Mouse (Mus musculus): ENCODE measurements around the gene Mfap5. TPM values are rescaled to one million over a fixed set of nuclear protein-coding genes. Genes with fewer than 3 reads are reported as not detected.
"Not testable (repeated sequence)": the region's sequence is repeated elsewhere in the genome, so short reads cannot be mapped to it uniquely, and the experiment has no call there.

Mfap5 gene
- polyA plus RNA-seq (2016; fragmentation: Nextera tagmentation; extraction: Ambion mirVana), result 1.6 and 2.1 TPM in 2 replicates

DNA sequence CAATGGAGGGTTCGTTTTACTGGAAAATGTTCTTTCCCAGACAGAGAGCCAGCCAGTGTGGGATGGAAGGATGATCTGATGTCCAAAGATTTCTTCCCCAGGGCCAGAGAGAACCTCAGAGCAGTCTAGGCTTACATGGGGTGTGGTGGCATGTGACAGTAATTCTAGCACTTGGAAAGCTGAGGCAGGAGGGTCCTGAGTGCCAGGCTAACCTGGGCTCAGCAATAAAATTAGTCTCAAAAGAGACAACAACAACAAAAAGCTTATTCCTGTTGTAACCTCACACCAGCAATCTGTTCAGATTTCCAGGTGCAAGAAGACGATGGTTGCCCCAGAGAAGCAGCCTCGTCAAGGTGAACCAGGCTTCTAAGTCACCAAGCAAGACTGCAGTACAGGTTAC is at the start of gene Mfap5:
Gene Mfap5, plus strand, starts transcription at position 301 of the 400 bp plus-strand sequence.
- H3K27me3 ChIP-seq (replicated peaks), result no peaks in the 10 kb centered on the region
- WGBS, result 88% methylated on average over 3 of the region's 3 CpGs
- H3K4me2 ChIP-seq (replicated peaks), result no peak within 1 kb of the TSS

GRCm38 (mm10) chr6:122458946-122459693 is 46.5 kb upstream of the Mfap5 start:
- H3K36me3 ChIP-seq, result peaks cover 56% of the 10 kb centered on the region

More for the DNA sequence above, at the start of gene Mfap5:
- H3K27ac ChIP-seq, result no peak within 1 kb of the TSS
- no peak for ATAC-seq (ENCODE audit: low FRiP score, low read depth)
- H3K4me1 ChIP-seq, result no peaks in the 10 kb centered on the region
- no peaks in the 10 kb centered on the region for H3K9me3 ChIP-seq
- no peak within 1 kb of the TSS for H3K4me3 ChIP-seq
- no peaks in the 10 kb centered on the region for H3K36me3 ChIP-seq
- H3K9ac ChIP-seq, result no peak within 1 kb of the TSS

GRCm38 (mm10) chr6:122466092-122466713 is 39.4 kb upstream of the Mfap5 start:
- Histone ChIP-seq H3K9ac (no peak overlapping the region), H3K4me3 (no peak overlapping the region), H3K27ac (no peak overlapping the region), H3K36me3 (peaks cover 70% of the 10 kb centered on the region), H3K9me3 (no peaks in the 10 kb centered on the region), H3K4me1 (no peaks in the 10 kb centered on the region), H3K27me3 (replicated peaks) (no peaks in the 10 kb centered on the region), H3K4me2 (replicated peaks) (no peak overlapping the region)
- 78% methylated on average over 3 of the region's 3 CpGs for WGBS
- ATAC-seq (ENCODE audit: low FRiP score, low read depth), result no peak

More at GRCm38 (mm10) chr6:122458946-122459693, 46.5 kb upstream of the Mfap5 start:
- 95% methylated on average over 8 of the region's 8 CpGs for WGBS
- H3K27me3 ChIP-seq (replicated peaks), result no peaks in the 10 kb centered on the region
- H3K9ac ChIP-seq, result no peak overlapping the region
- H3K27ac ChIP-seq, result no peak overlapping the region
- H3K9me3 ChIP-seq, result no peaks in the 10 kb centered on the region
- H3K4me1 ChIP-seq, result no peaks in the 10 kb centered on the region
- no peak for ATAC-seq (ENCODE audit: low FRiP score, low read depth)
- H3K4me2 ChIP-seq (replicated peaks), result no peak overlapping the region
- no peak overlapping the region for H3K4me3 ChIP-seq

- Histone ChIP-seq H3K9ac (no peak overlapping the region), H3K4me2 (replicated peaks) (no peak overlapping the region), H3K9me3 (no peaks in the 10 kb centered on the region), H3K27ac (no peak overlapping the region), H3K4me3 (no peak overlapping the region), H3K4me1 (no peaks in the 10 kb centered on the region), H3K27me3 (replicated peaks) (no peaks in the 10 kb centered on the region), H3K36me3 (peaks cover 65% of the 10 kb centered on the region)
- no peak for ATAC-seq (ENCODE audit: low FRiP score, low read depth)
- WGBS, result 93% methylated on average over 15 of the region's 15 CpGs
These were observed 36.5 kb upstream of the Mfap5 start for GRCm38 (mm10) chr6:122469030-122469640.

DNA sequence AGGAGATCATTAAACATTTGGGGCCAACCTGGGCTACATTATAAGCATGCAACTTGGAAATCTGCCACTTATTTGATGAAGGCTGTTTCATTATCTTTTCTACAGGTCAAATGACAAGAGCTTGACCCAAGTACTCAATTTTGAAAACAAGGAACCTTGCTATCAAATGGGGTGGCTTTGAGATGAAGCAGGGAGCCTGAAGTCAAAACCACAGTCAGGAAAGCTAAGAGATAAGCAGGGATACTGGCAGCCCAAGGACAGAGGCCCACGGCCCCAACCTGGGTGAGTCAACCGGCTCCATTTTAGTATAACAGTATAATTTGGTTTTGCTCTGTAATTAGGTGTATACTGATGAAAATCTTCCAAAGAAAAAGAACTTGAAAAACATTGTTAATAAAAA is 35.4 kb upstream of the Mfap5 start:
- Histone ChIP-seq H3K4me2 (replicated peaks) (no peak overlapping the region), H3K36me3 (peaks cover 65% of the 10 kb centered on the region)
- 93% methylated on average over 2 of the region's 2 CpGs for WGBS

DNA sequence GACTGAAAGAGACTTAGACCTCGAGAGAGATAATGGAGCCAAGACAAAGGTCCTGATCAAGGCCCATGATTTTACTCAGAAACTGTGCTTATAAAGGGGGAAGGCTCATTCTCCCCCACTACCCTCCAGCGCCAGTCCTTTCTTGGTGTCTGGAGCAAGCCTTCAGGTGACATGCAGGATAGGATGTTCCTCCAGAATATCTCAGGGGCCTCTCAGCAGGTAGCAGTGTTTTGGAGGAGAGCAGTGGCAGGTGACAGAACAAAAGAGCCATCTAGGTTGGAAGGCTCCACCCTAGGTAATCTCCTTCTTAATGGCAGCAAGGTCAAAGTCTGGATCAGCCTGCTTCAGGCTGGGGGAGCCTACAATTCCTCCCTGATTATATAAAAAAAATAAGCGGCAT is 34.2 kb upstream of the Mfap5 start:
- H3K27ac ChIP-seq; H3K27me3 ChIP-seq (replicated peaks); H3K9ac ChIP-seq; H3K4me1 ChIP-seq; H3K9me3 ChIP-seq; ATAC-seq (ENCODE audit: low FRiP score, low read depth); H3K4me2 ChIP-seq (replicated peaks); H3K4me3 ChIP-seq: not testable (repeated sequence)
- WGBS, result 90% methylated on average over 3 of the region's 3 CpGs
- peaks cover 56% of the 10 kb centered on the region for H3K36me3 ChIP-seq

More for the DNA sequence above, 35.4 kb upstream of the Mfap5 start:
- no peaks in the 10 kb centered on the region for H3K4me1 ChIP-seq
- no peak for ATAC-seq (ENCODE audit: low FRiP score, low read depth)
- H3K9me3 ChIP-seq, result no peaks in the 10 kb centered on the region
- H3K27ac ChIP-seq, result no peak overlapping the region
- H3K9ac ChIP-seq, result no peak overlapping the region
- no peak overlapping the region for H3K4me3 ChIP-seq
- H3K27me3 ChIP-seq (replicated peaks), result no peaks in the 10 kb centered on the region

DNA sequence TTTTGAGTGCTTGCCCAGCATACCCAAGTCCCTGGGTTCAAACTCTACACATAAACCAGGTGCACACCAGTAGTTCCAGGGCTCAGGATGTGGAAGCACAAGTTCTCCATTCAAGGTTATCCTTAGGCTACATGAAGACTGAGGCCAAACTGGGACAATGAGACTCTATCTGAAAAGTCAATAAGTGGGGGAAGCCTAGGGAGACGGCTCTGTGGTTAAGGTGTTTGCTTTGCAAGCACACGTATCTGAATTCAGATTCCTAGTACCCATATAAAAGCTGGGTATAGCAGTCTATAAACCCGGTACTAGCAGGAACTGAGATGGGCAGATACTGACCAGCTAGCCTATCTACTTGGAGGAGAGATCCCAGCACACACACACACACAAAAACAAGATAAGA is 27.6 kb upstream of the Mfap5 start:
- Histone ChIP-seq H3K27ac (no peak overlapping the region), H3K4me1 (no peaks in the 10 kb centered on the region), H3K4me3 (no peak overlapping the region), H3K9me3 (no peaks in the 10 kb centered on the region), H3K27me3 (replicated peaks) (no peaks in the 10 kb centered on the region), H3K4me2 (replicated peaks) (no peak overlapping the region), H3K36me3 (no peaks in the 10 kb centered on the region), H3K9ac (no peak overlapping the region)
- no peak for ATAC-seq (ENCODE audit: low FRiP score, low read depth)
- 89% methylated on average over 3 of the region's 3 CpGs for WGBS

- Histone ChIP-seq H3K9ac (peak overlapping the region; percentile 90), H3K4me2 (replicated peaks) (peak overlapping the region; percentile 62), H3K27me3 (replicated peaks) (no peaks in the 10 kb centered on the region), H3K4me3 (peak overlapping the region; percentile 77), H3K9me3 (no peaks in the 10 kb centered on the region), H3K27ac (peak overlapping the region; percentile 83), H3K36me3 (no peaks in the 10 kb centered on the region), H3K4me1 (peaks cover 16% of the 10 kb centered on the region)
- peak; percentile 39 for ATAC-seq (ENCODE audit: low FRiP score, low read depth)
- WGBS, result 2% methylated on average over 77 of the region's 91 CpGs
These were observed 20.0 kb upstream of the Mfap5 start for GRCm38 (mm10) chr6:122485401-122486296.

DNA sequence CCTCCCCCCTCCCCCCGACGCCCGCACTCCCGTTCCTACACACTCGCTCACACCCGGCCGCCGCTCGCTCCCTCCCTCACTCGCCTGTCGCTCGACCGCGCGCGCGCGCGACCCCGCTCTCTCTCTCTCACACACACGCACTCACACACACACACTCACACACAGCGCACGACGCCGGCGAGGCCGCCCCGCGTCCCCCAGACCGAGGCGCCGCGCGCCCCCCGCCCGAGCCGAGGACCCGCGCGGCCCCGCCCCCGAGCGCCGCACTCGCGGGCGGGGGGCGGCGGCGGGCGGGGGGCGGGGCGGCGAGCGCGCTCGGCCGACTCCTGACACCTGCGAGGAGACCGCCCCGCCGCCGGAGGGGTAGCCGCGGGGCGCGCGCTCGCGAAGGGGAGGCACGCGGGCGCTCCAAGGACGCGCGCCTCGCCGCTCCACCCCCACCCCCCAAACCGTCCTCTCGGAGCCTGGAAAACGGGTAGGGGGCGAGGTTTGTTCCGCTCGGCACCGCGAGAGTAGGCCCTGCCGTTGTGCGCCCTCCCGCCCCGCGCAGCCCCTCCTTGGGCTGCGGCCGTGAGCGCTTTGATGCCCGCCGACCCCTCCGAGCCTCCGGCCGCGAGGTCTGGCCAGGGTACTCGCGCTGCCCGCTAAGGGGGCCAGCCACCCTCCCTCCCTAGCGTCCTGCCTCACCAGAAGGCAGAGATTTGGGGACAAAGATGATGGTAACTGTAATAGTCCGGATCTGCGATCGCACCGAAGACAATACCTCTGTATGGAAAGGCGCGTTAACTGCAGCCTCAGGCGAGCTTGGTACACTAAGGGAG is 19.1 kb upstream of the Mfap5 start:
- Histone ChIP-seq H3K4me3 (peak overlapping the region; percentile 77), H3K9me3 (no peaks in the 10 kb centered on the region), H3K27ac (peak overlapping the region; percentile 83), H3K4me1 (peaks cover 21% of the 10 kb centered on the region), H3K9ac (peak overlapping the region; percentile 90), H3K36me3 (no peaks in the 10 kb centered on the region), H3K4me2 (replicated peaks) (peak overlapping the region; percentile 62), H3K27me3 (replicated peaks) (no peaks in the 10 kb centered on the region)
- peak; percentile 93 for ATAC-seq (ENCODE audit: low FRiP score, low read depth)
- under 1% methylated on average over 74 of the region's 111 CpGs for WGBS

DNA sequence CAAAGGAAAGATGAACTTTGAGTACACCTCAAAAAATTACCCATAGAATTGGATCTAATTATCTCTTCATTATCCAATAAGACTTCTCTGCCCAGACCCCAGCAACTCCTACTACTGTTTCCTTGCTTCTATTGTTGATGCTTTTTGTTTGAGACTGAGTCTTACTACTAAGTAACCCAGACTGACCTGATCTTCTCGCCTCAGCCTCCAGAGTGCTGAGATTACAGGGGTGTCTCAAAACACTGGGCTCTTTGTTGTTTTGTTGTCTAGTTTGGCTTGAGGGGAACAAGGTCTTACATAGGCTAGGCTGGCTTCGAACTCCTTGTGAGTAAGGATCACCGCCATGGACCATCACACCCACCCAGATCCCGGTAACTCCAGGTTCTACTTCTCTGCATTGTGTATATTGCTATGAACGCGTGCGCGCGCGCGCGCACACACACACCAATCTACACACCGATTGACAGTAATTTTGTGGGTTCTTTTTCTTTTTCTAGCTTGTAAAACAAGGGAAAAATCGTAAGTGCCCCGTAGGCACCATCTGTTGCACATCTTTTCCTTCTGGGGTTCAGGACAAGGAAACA is 14.6 kb upstream of the Mfap5 start:
- WGBS, result 29% methylated on average over 15 of the region's 15 CpGs
- no peaks in the 10 kb centered on the region for H3K36me3 ChIP-seq
- H3K27ac ChIP-seq, result peak overlapping the region; percentile 53; the same call in 1 of the 2 replicates
- peak overlapping the region; percentile 62 for H3K4me2 ChIP-seq (replicated peaks)
- H3K9me3 ChIP-seq, result no peaks in the 10 kb centered on the region
- peaks cover 16% of the 10 kb centered on the region for H3K4me1 ChIP-seq
- H3K9ac ChIP-seq, result peak overlapping the region; percentile 27; the same call in 1 of the 2 replicates
- ATAC-seq (ENCODE audit: low FRiP score, low read depth), result no peak
- H3K4me3 ChIP-seq, result peak overlapping the region; percentile 22
- H3K27me3 ChIP-seq (replicated peaks), result no peaks in the 10 kb centered on the region

DNA sequence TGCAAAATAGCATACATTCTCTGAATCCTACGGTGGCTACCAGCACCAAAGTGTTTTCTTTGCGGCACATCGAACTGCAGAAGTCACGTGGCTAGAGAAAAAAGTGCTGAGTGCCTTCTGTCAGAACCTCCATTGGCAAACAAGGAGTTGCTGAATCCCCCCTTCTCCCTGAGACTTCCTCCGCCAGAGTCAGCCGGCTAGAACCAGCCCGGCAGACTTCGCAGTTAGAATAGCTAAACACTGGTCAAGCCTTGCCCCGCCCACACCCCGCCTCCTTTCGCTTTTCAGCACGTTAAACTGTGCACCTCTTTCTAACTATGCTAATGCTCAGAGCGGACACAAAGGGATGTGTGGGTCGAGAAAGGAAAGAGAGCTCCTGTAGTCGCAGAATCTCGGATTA is 14.1 kb upstream of the Mfap5 start:
- peak; percentile 80 for ATAC-seq (ENCODE audit: low FRiP score, low read depth)
- H3K4me3 ChIP-seq, result peak overlapping the region; percentile 22
- under 1% methylated on average over 16 of the region's 16 CpGs for WGBS

More for the DNA sequence above, 14.1 kb upstream of the Mfap5 start:
- peaks cover 20% of the 10 kb centered on the region for H3K4me1 ChIP-seq
- no peaks in the 10 kb centered on the region for H3K27me3 ChIP-seq (replicated peaks)
- peak overlapping the region; percentile 27; the same call in 1 of the 2 replicates for H3K9ac ChIP-seq
- H3K9me3 ChIP-seq, result no peaks in the 10 kb centered on the region
- H3K4me2 ChIP-seq (replicated peaks), result peak overlapping the region; percentile 62
- H3K27ac ChIP-seq, result peak overlapping the region; percentile 53; the same call in 1 of the 2 replicates
- no peaks in the 10 kb centered on the region for H3K36me3 ChIP-seq
